Mouse (Mus musculus) T-helper 17 cell (primary cell): ENCODE results near the gene Rap1gap.

ENCODE experiments used
- in situ Hi-C, 2 experiments: fragments of 300-600 bp; cut with MboI, MseI; formaldehyde crosslinking; loops; 1 replicate in 1 of 2; 2 replicates in 1 of 2; pipeline ENCODE4 v1.15.1; 2025; ENCODE audit warnings: high pct_unique_total_duplicates in 2 of 2

Rap1gap gene

GRCm38 (mm10) chr4:137770901-137771612 is 106.5 kb downstream of the Rap1gap start:
- in situ Hi-C loops = no loop called here

- in situ Hi-C loops = no loop called here
Measured at GRCm38 (mm10) chr4:137771749-137772148, 107.2 kb downstream of the Rap1gap start.

- in situ Hi-C loops = no loop called here
Measured at GRCm38 (mm10) chr4:137772438-137773056, 108.0 kb downstream of the Rap1gap start.

- in situ Hi-C loops = no loop called here
Measured at GRCm38 (mm10) chr4:137773369-137773899, 108.9 kb downstream of the Rap1gap start.

DNA sequence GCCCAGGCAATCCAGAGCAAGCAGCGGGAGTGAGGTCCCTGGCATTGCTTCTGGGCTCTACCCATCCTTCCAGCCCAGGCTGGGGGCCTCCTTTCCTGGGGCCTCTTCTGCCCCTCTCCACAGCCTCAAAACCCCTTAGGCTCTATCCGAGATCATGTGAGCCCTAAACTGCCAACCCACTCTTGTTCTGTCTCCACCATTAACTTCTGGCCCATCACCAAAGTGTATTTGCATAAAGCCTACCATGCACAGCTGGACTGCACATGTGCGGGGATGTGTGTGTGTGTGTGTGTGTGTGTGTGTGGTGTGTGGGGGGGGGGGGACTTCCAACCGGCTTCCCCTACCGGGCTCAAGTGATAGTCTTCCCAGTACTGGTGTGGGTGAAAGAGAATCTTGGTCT is 109.5 kb downstream of the Rap1gap start:
- in situ Hi-C loops = no loop called here

DNA sequence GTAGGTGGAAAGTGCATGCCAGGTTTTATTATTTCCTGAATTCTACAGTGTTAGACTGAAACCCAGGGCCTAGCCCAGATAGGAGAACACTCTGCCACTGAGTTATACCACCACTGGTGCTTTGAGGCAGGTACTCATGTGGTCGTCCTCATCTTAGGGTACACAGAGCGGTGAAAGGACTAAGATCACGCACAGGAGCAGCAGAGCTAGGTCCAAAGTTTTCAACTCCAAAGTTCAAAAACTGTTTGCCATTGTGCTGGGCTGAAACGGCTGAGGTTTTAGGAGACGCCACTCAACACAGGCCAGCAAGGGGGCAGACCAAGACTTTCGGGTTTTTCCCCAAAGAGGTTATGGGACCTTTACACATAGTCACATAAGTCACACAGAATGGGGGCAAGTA is 110.0 kb downstream of the Rap1gap start:
- in situ Hi-C loops = no loop called here

GRCm38 (mm10) chr4:137777866-137778265 is 113.3 kb downstream of the Rap1gap start:
- in situ Hi-C loops = no loop called here

- in situ Hi-C loops = no loop called here
Measured at GRCm38 (mm10) chr4:137778397-137779184, 114.1 kb downstream of the Rap1gap start.
